Mouse (Mus musculus) heart, embryonic 11.5 days (tissue): ENCODE results near the gene Ucma. TPM values are rescaled to one million over a fixed set of nuclear protein-coding genes. Genes with fewer than 3 reads are reported as not detected.

Experiments
- ATAC-seq: fragments of 200-750 bp; cut with Nextera tagmentation; replicated peaks from 2 replicates; pipeline ENCODE4 v1.8.0; 2017; ENCODE audit warnings: moderate library complexity; ENCODE audit not compliant: insufficient number of reproducible peaks, low FRiP score, low TSS enrichment
- H3K27ac ChIP-seq: fragments of 300-500 bp; sonication (generic); 2 replicates; pipeline ENCODE4 v1.5.1; 2014; ENCODE audit warnings: mild to moderate bottlenecking, low read depth, low read length
- H3K27me3 ChIP-seq: fragments of 300-500 bp; sonication (generic); 2 replicates; pipeline ENCODE4 v1.6.1; 2014; ENCODE audit warnings: mild to moderate bottlenecking, low read length, mixed read lengths; ENCODE audit not compliant: control insufficient read depth, insufficient read depth
- H3K36me3 ChIP-seq: fragments of 300-500 bp; sonication (generic); 2 replicates; pipeline ENCODE4 v1.6.1; 2014; ENCODE audit warnings: mild to moderate bottlenecking, low read length, moderate library complexity, mixed read lengths; ENCODE audit not compliant: control insufficient read depth, insufficient read depth
- H3K4me1 ChIP-seq: fragments of 300-500 bp; sonication (generic); 2 replicates; pipeline ENCODE4 v1.6.1; 2014; ENCODE audit warnings: low read length; ENCODE audit not compliant: control insufficient read depth, insufficient read depth
- H3K4me2 ChIP-seq: fragments of 300-500 bp; sonication (generic); 2 replicates; pipeline ENCODE4 v1.6.1; 2014; ENCODE audit warnings: mild to moderate bottlenecking, moderate library complexity
- H3K4me3 ChIP-seq: fragments of 300-500 bp; sonication (generic); 2 replicates; pipeline ENCODE4 v1.5.1; 2014; ENCODE audit warnings: low read depth, low read length
- H3K9ac ChIP-seq: fragments of 300-500 bp; sonication (generic); 2 replicates; pipeline ENCODE4 v1.6.1; 2014; ENCODE audit warnings: mild to moderate bottlenecking, low read depth, low read length, moderate library complexity
- H3K9me3 ChIP-seq: fragments of 300-500 bp; sonication (generic); replicated peaks from 2 replicates; pipeline ENCODE4 v1.6.1; 2016; ENCODE audit warnings: low read length; ENCODE audit not compliant: control insufficient read depth
- WGBS: fragments of 180-500 bp; shearing (Covaris S2); extraction: QIAGEN DNeasy Blood & Tissue Kit; methylation state at CpG from one replicate; pipeline ENCODE4 v1.1.7; 2014; ENCODE audit not compliant: insufficient replicate concordance; 5-methylcytosine and 5-hydroxymethylcytosine counted together
- polyA plus RNA-seq: library from polyadenylated mRNA; unstranded; fragments of >200 nt; fragmentation: Nextera tagmentation; extraction: Ambion mirVana; gene quantifications from 2 replicates; pipeline ENCODE4 v1.2.1, GENCODE M21; 2014

The Ucma gene
- polyA plus RNA-seq, 1 experiment from 2014 or later, result not detected

GRCm38 (mm10) chr2:5027057-5027456, 51.1 kb downstream of the Ucma start:
- ATAC-seq, result no peak
- no peak overlapping the region for H3K4me2 ChIP-seq
- H3K9me3 ChIP-seq, result no peaks in the 10 kb centered on the region
- WGBS, result 82% methylated on average over 6 of the region's 6 CpGs
- no peak overlapping the region for H3K4me3 ChIP-seq
- H3K4me1 ChIP-seq, result 0 out of 2 replicates have a peak, but pooled peaks cover 2% of the 10 kb centered on the region
- no peak overlapping the region for H3K27ac ChIP-seq
- no peak overlapping the region for H3K9ac ChIP-seq
- no peaks in the 10 kb centered on the region for H3K27me3 ChIP-seq
- H3K36me3 ChIP-seq, result no peaks in the 10 kb centered on the region

- Histone ChIP-seq H3K27ac (no peak overlapping the region), H3K4me3 (no peak overlapping the region), H3K4me2 (no peak overlapping the region), H3K27me3 (no peaks in the 10 kb centered on the region), H3K9me3 (no peaks in the 10 kb centered on the region), H3K4me1 (0 out of 2 replicates have a peak, but pooled peaks cover 2% of the 10 kb centered on the region), H3K9ac (no peak overlapping the region), H3K36me3 (no peaks in the 10 kb centered on the region)
- 74% methylated on average over 7 of the region's 7 CpGs for WGBS
- peak; percentile 35; the same call in 1 of the 2 replicates for ATAC-seq
Observed at GRCm38 (mm10) chr2:5028047-5028446, 52.1 kb downstream of the Ucma start.

DNA sequence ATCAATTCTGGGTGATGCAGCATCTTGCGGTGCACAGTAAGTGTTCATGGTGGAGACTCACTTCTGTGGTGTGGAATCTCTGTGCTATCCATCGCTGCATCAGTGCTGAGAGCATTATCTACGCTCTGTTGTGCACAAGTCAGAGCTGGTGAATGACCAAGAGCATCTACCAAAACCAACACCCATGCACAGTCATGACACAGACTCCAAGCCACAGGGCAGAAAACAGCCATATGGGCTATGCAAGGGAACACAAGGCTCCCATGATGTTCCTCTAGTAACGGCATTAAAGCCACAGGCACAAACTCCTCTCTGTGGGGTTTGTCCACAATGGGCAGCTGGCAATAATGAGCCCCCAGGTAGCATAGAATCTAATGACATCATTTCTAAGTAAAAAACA, 53.9 kb downstream of the Ucma start:
- H3K4me3 ChIP-seq, result no peak overlapping the region
- H3K4me1 ChIP-seq, result no peaks in the 10 kb centered on the region
- H3K9ac ChIP-seq, result no peak overlapping the region
- H3K9me3 ChIP-seq, result no peaks in the 10 kb centered on the region
- no peak overlapping the region for H3K27ac ChIP-seq
- no peak overlapping the region for H3K4me2 ChIP-seq
- WGBS, result 87% methylated on average over 4 of the region's 4 CpGs
- no peaks in the 10 kb centered on the region for H3K27me3 ChIP-seq
- H3K36me3 ChIP-seq, result no peaks in the 10 kb centered on the region
- ATAC-seq, result no peak

DNA sequence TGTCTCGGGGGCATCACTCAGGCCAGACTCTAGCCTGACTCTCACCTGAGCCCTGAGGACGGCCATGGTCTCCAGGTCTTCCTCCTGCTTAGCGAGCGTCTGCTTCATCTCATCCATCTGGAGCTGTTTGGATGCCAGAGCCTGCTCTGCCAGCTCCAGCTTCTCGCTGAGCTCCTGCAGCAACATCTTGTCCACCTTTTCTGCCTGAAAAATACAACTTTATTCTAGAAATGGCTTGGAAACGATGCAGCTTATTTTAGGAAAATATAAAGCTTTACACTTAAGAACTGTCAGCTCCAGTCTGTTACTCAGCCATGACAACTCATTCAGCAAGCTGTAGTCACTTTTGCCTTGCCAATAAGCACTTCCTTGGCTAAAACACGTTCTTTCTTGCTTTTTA, 55.3 kb downstream of the Ucma start:
- ATAC-seq, result no peak
- 75% methylated on average over 7 of the region's 7 CpGs for WGBS
- no peak overlapping the region for H3K4me3 ChIP-seq

GRCm38 (mm10) chr2:5032665-5033064, 56.7 kb downstream of the Ucma start:
- Histone ChIP-seq H3K27me3 (no peaks in the 10 kb centered on the region), H3K9ac (no peak overlapping the region), H3K27ac (no peak overlapping the region), H3K36me3 (no peaks in the 10 kb centered on the region), H3K4me3 (no peak overlapping the region), H3K4me1 (no peaks in the 10 kb centered on the region), H3K9me3 (no peaks in the 10 kb centered on the region), H3K4me2 (no peak overlapping the region)
- WGBS, result 58% methylated on average over 5 of the region's 5 CpGs
- ATAC-seq, result no peak

More for the DNA sequence above, 55.3 kb downstream of the Ucma start:
- Histone ChIP-seq H3K27me3 (no peaks in the 10 kb centered on the region), H3K9me3 (no peaks in the 10 kb centered on the region), H3K9ac (no peak overlapping the region), H3K27ac (no peak overlapping the region), H3K4me2 (no peak overlapping the region), H3K36me3 (no peaks in the 10 kb centered on the region), H3K4me1 (no peaks in the 10 kb centered on the region)

GRCm38 (mm10) chr2:5033546-5034420, 57.9 kb downstream of the Ucma start:
- ATAC-seq, result no peak
- no peak overlapping the region for H3K27ac ChIP-seq
- no peak overlapping the region for H3K9ac ChIP-seq
- H3K36me3 ChIP-seq, result no peaks in the 10 kb centered on the region
- 59% methylated on average over 15 of the region's 15 CpGs for WGBS
- H3K4me2 ChIP-seq, result no peak overlapping the region
- no peaks in the 10 kb centered on the region for H3K9me3 ChIP-seq
- H3K4me3 ChIP-seq, result no peak overlapping the region
- no peaks in the 10 kb centered on the region for H3K27me3 ChIP-seq
- H3K4me1 ChIP-seq, result no peaks in the 10 kb centered on the region

DNA sequence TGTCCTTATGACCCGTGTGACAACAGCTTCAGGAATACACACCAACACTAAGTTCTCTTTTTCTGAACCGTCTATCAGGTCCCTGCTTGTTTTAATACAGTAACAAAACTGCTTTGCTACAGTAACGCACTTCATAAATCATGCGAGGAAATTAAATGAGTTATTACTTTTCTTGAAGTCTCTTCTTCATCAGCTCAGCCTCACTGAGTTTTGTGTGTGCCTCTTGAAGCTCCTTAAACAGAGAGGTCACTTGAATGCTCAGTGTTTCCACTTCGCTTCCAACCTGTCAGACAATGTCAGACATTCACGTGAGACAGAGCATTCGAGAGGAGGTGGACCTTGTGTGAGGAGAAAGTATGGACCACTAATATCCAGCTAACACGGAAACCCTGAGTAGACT, 58.9 kb downstream of the Ucma start:
- Histone ChIP-seq H3K4me3 (no peak overlapping the region), H3K36me3 (no peaks in the 10 kb centered on the region), H3K27me3 (no peaks in the 10 kb centered on the region), H3K4me1 (no peaks in the 10 kb centered on the region), H3K9ac (no peak overlapping the region), H3K4me2 (no peak overlapping the region), H3K9me3 (no peaks in the 10 kb centered on the region), H3K27ac (no peak overlapping the region)
- no peak for ATAC-seq
- WGBS, result 75% methylated on average over 8 of the region's 8 CpGs

DNA sequence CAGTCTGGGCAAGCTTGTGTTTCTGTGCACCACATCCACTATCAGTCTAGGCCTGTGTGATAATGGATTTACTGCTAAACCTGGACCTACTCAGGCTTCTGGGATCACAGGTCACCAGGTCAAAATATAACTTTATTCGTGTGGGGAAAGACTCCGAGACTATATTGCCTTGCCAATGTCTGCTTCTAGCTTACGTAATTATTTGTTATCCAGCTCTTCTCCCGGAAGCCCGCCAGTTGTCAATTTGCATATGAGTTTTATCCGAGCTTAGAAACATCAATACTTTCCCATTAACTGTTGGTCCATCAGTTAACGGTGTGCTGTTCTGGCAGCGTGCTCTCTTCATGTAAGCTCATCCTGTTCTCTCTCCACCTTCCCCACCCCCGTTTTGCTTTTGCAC, 59.3 kb downstream of the Ucma start:
- Histone ChIP-seq H3K27me3 (no peaks in the 10 kb centered on the region), H3K9ac (no peak overlapping the region), H3K27ac (no peak overlapping the region), H3K4me3 (no peak overlapping the region), H3K9me3 (no peaks in the 10 kb centered on the region), H3K4me2 (no peak overlapping the region), H3K36me3 (no peaks in the 10 kb centered on the region), H3K4me1 (no peaks in the 10 kb centered on the region)
- no peak for ATAC-seq
- 91% methylated on average over 9 of the region's 9 CpGs for WGBS
